Mouse (Mus musculus) heart, embryonic 16.5 days (tissue): ENCODE measurements at regions not wholly inside any gene's neighbourhood (a gene's known extent, or its start where the extent isn't known, plus 50 kb on each side); places are given as distances from the start of the nearest gene placed in this dataset.

Source experiments
- ATAC-seq: fragments of 200-750 bp; cut with Nextera tagmentation; replicated peaks from 2 replicates; pipeline ENCODE4 v1.8.0; 2017; ENCODE audit warnings: moderate number of reproducible peaks; ENCODE audit not compliant: insufficient read depth, low FRiP score; ENCODE audit errors: extremely low read depth
- H3K27ac ChIP-seq: fragments of 300-500 bp; sonication (generic); 2 replicates; pipeline ENCODE4 v1.5.1; 2014; ENCODE audit warnings: mild to moderate bottlenecking, low read length, control low read depth, moderate library complexity
- H3K27me3 ChIP-seq: fragments of 300-500 bp; sonication (generic); 2 replicates; pipeline ENCODE4 v1.6.1; 2014; ENCODE audit warnings: low read length, mixed read lengths; ENCODE audit not compliant: control insufficient read depth, insufficient read depth
- H3K36me3 ChIP-seq: fragments of 300-500 bp; sonication (generic); 2 replicates; pipeline ENCODE4 v1.6.1; 2014; ENCODE audit not compliant: control insufficient read depth, insufficient read depth
- H3K4me1 ChIP-seq: fragments of 300-500 bp; sonication (generic); 2 replicates; pipeline ENCODE4 v1.6.1; 2014; ENCODE audit warnings: low read length, mixed read lengths; ENCODE audit not compliant: control insufficient read depth, insufficient read depth
- H3K4me2 ChIP-seq: fragments of 300-500 bp; sonication (generic); 2 replicates; pipeline ENCODE4 v1.6.1; 2014; ENCODE audit warnings: low read depth, mild to moderate bottlenecking, control low read depth, low read length
- H3K4me3 ChIP-seq: fragments of 300-500 bp; sonication (generic); 2 replicates; pipeline ENCODE4 v1.5.1; 2014; ENCODE audit warnings: mild to moderate bottlenecking, control low read depth, low read length
- H3K9ac ChIP-seq: fragments of 300-500 bp; sonication (generic); 2 replicates; pipeline ENCODE4 v1.6.1; 2014; ENCODE audit warnings: low read length, control low read depth
- H3K9me3 ChIP-seq: fragments of 300-500 bp; sonication (generic); replicated peaks from 2 replicates; pipeline ENCODE4 v1.6.1; 2016; ENCODE audit warnings: low read length; ENCODE audit not compliant: control insufficient read depth
- WGBS: fragments of 180-500 bp; shearing (Covaris S2); extraction: QIAGEN DNeasy Blood & Tissue Kit; methylation state at CpG from one replicate; pipeline ENCODE4 v1.1.7; 2014; 5-methylcytosine and 5-hydroxymethylcytosine counted together

- WGBS = 71% methylated on average over 1 of the region's 1 CpGs
- Histone ChIP-seq H3K4me1 (no peaks in the 10 kb centered on the region), H3K4me3 (no peak overlapping the region), H3K4me2 (no peak overlapping the region), H3K36me3 (no peaks in the 10 kb centered on the region), H3K9me3 (no peaks in the 10 kb centered on the region), H3K27ac (no peak overlapping the region), H3K9ac (no peak overlapping the region), H3K27me3 (no peaks in the 10 kb centered on the region)
- no peak for ATAC-seq
Observed at GRCm38 (mm10) chr2:149573773-149574172, 168.9 kb downstream of the Cst10 start.

GRCm38 (mm10) chr2:149602581-149602980 lies 197.7 kb downstream of the Cst10 start:
- no peak overlapping the region for H3K4me3 ChIP-seq
- WGBS = 60% methylated on average over 2 of the region's 2 CpGs
- H3K27ac ChIP-seq = no peak overlapping the region
- no peak overlapping the region for H3K9ac ChIP-seq
- H3K4me1 ChIP-seq = no peaks in the 10 kb centered on the region
- no peaks in the 10 kb centered on the region for H3K36me3 ChIP-seq
- no peaks in the 10 kb centered on the region for H3K27me3 ChIP-seq
- no peak overlapping the region for H3K4me2 ChIP-seq
- no peak for ATAC-seq
- no peaks in the 10 kb centered on the region for H3K9me3 ChIP-seq

- Histone ChIP-seq H3K4me3 (no peak overlapping the region), H3K36me3 (no peaks in the 10 kb centered on the region), H3K4me2 (no peak overlapping the region), H3K27me3 (no peaks in the 10 kb centered on the region), H3K9ac (no peak overlapping the region), H3K9me3 (no peaks in the 10 kb centered on the region; the same call in 1 of the 2 replicates), H3K27ac (no peak overlapping the region), H3K4me1 (no peaks in the 10 kb centered on the region)
- ATAC-seq = no peak
- 76% methylated on average over 3 of the region's 3 CpGs for WGBS
Observed at GRCm38 (mm10) chr2:149613381-149613780, 208.5 kb downstream of the Cst10 start.

- Histone ChIP-seq H3K4me1 (no peaks in the 10 kb centered on the region), H3K27ac (no peak overlapping the region), H3K9ac (no peak overlapping the region), H3K9me3 (no peaks in the 10 kb centered on the region; the same call in 1 of the 2 replicates), H3K36me3 (no peaks in the 10 kb centered on the region), H3K4me2 (no peak overlapping the region), H3K27me3 (no peaks in the 10 kb centered on the region), H3K4me3 (no peak overlapping the region)
- WGBS = 75% methylated on average over 2 of the region's 2 CpGs
- ATAC-seq = no peak
Observed at GRCm38 (mm10) chr2:149614078-149614939, 209.5 kb downstream of the Cst10 start.

- no peaks in the 10 kb centered on the region for H3K27me3 ChIP-seq
- H3K9me3 ChIP-seq = no peaks in the 10 kb centered on the region
- H3K4me1 ChIP-seq = no peaks in the 10 kb centered on the region
- H3K27ac ChIP-seq = no peak overlapping the region
- ATAC-seq = no peak
- 21% methylated on average over 1 of the region's 1 CpGs for WGBS
- no peak overlapping the region for H3K9ac ChIP-seq
- no peak overlapping the region for H3K4me2 ChIP-seq
- no peaks in the 10 kb centered on the region for H3K36me3 ChIP-seq
- no peak overlapping the region for H3K4me3 ChIP-seq
Observed at GRCm38 (mm10) chr2:149625626-149626025, 203.4 kb upstream of the Syndig1 start.

GRCm38 (mm10) chr2:149641207-149641606 lies 187.8 kb upstream of the Syndig1 start:
- Histone ChIP-seq H3K4me2 (no peak overlapping the region), H3K9ac (no peak overlapping the region), H3K27ac (no peak overlapping the region), H3K4me3 (no peak overlapping the region), H3K4me1 (no peaks in the 10 kb centered on the region), H3K36me3 (no peaks in the 10 kb centered on the region), H3K9me3 (no peaks in the 10 kb centered on the region), H3K27me3 (no peaks in the 10 kb centered on the region)
- 75% methylated on average over 3 of the region's 3 CpGs for WGBS
- no peak for ATAC-seq

GRCm38 (mm10) chr2:149651829-149652228 lies 177.2 kb upstream of the Syndig1 start:
- ATAC-seq = no peak
- Histone ChIP-seq H3K9me3 (no peaks in the 10 kb centered on the region), H3K27ac (no peak overlapping the region), H3K27me3 (no peaks in the 10 kb centered on the region), H3K36me3 (no peaks in the 10 kb centered on the region), H3K4me3 (no peak overlapping the region), H3K4me2 (no peak overlapping the region), H3K4me1 (no peaks in the 10 kb centered on the region), H3K9ac (no peak overlapping the region)
- WGBS = 46% methylated on average over 2 of the region's 2 CpGs

GRCm38 (mm10) chr2:149661086-149661485 lies 167.9 kb upstream of the Syndig1 start:
- no peaks in the 10 kb centered on the region for H3K27me3 ChIP-seq
- H3K4me3 ChIP-seq = no peak overlapping the region
- H3K36me3 ChIP-seq = no peaks in the 10 kb centered on the region
- H3K9ac ChIP-seq = no peak overlapping the region
- H3K27ac ChIP-seq = no peak overlapping the region
- no peak overlapping the region for H3K4me2 ChIP-seq
- 60% methylated on average over 5 of the region's 5 CpGs for WGBS
- no peak for ATAC-seq
- no peaks in the 10 kb centered on the region for H3K9me3 ChIP-seq
- no peaks in the 10 kb centered on the region for H3K4me1 ChIP-seq

- Histone ChIP-seq H3K9ac (no peak overlapping the region), H3K27ac (no peak overlapping the region), H3K4me2 (no peak overlapping the region), H3K27me3 (no peaks in the 10 kb centered on the region), H3K36me3 (no peaks in the 10 kb centered on the region), H3K4me3 (no peak overlapping the region), H3K4me1 (no peaks in the 10 kb centered on the region), H3K9me3 (no peaks in the 10 kb centered on the region)
- no peak for ATAC-seq
Observed at GRCm38 (mm10) chr2:149664377-149664776, 164.6 kb upstream of the Syndig1 start.
